Mouse (Mus musculus) embryonic facial prominence, embryonic 12.5 days (tissue): ENCODE measurements around the gene Stard10. TPM values are rescaled to one million over a fixed set of nuclear protein-coding genes. Genes with fewer than 3 reads are reported as not detected.
A peak's percentile ranks its signal among the peaks of the same experiment; 100 is the strongest.

Source experiments
- ATAC-seq: fragments of 200-750 bp; cut with Nextera tagmentation; 2 replicates; pipeline ENCODE4 v1.8.0; 2017; ENCODE audit not compliant: insufficient number of reproducible peaks, insufficient read depth, low FRiP score, low TSS enrichment
- H3K27ac ChIP-seq: fragments of 300-500 bp; sonication (generic); 2 replicates; pipeline ENCODE4 v1.5.1; 2016; ENCODE audit warnings: mild to moderate bottlenecking
- H3K27me3 ChIP-seq: fragments of 300-500 bp; sonication (generic); 2 replicates; pipeline ENCODE4 v1.6.1; 2016; ENCODE audit warnings: mild to moderate bottlenecking, moderate library complexity
- H3K36me3 ChIP-seq: fragments of 300-500 bp; sonication (generic); 2 replicates; pipeline ENCODE4 v1.6.1; 2016; ENCODE audit warnings: mild to moderate bottlenecking
- H3K4me1 ChIP-seq: fragments of 300-500 bp; sonication (generic); 2 replicates; pipeline ENCODE4 v1.6.1; 2016
- H3K4me2 ChIP-seq: fragments of 300-500 bp; sonication (generic); replicated peaks from 2 replicates; pipeline ENCODE4 v1.6.1; 2016; ENCODE audit warnings: mild to moderate bottlenecking, moderate library complexity
- H3K4me3 ChIP-seq: fragments of 300-500 bp; sonication (generic); 2 replicates; pipeline ENCODE4 v1.5.1; 2016; ENCODE audit warnings: mild to moderate bottlenecking
- H3K9ac ChIP-seq: fragments of 300-500 bp; sonication (generic); 2 replicates; pipeline ENCODE4 v1.6.1; 2016; ENCODE audit warnings: mild to moderate bottlenecking, moderate library complexity
- H3K9me3 ChIP-seq: fragments of 300-500 bp; sonication (generic); 2 replicates; pipeline ENCODE4 v1.6.1; 2016; ENCODE audit warnings: mild to moderate bottlenecking, moderate library complexity
- WGBS: fragments of 180-500 bp; shearing (Covaris S2); methylation state at CpG from one replicate; pipeline ENCODE4 v1.1.7; 2016; 5-methylcytosine and 5-hydroxymethylcytosine counted together
- polyA plus RNA-seq: library from polyadenylated mRNA; unstranded; fragments of >200 nt; fragmentation: Nextera tagmentation; extraction: Ambion mirVana; gene quantifications from 2 replicates; pipeline ENCODE4 v1.2.1, GENCODE M21; 2016

The Stard10 gene
- polyA plus RNA-seq, 1 experiment from 2014 or later: 19.4 TPM

GRCm38 (mm10) chr7:101332045-101332831 lies 15.4 kb downstream of the Stard10 start:
- no peak overlapping the region for H3K9ac ChIP-seq
- WGBS: 88% methylated on average over 5 of the region's 5 CpGs
- H3K4me2 ChIP-seq: no peak overlapping the region
- no peak for ATAC-seq
- no peaks in the 10 kb centered on the region for H3K27me3 ChIP-seq
- H3K36me3 ChIP-seq: no peaks in the 10 kb centered on the region
- H3K9me3 ChIP-seq: no peaks in the 10 kb centered on the region
- H3K4me3 ChIP-seq: no peak overlapping the region
- no peak overlapping the region for H3K27ac ChIP-seq
- 0 out of 2 replicates have a peak, but pooled peaks cover 4% of the 10 kb centered on the region for H3K4me1 ChIP-seq

- H3K9ac ChIP-seq: no peak overlapping the region
- no peaks in the 10 kb centered on the region for H3K9me3 ChIP-seq
- H3K4me3 ChIP-seq: no peak overlapping the region
- no peak overlapping the region for H3K27ac ChIP-seq
- ATAC-seq: no peak
- H3K4me1 ChIP-seq: 0 out of 2 replicates have a peak, but pooled peaks cover 4% of the 10 kb centered on the region
- 90% methylated on average over 2 of the region's 2 CpGs for WGBS
- no peaks in the 10 kb centered on the region for H3K27me3 ChIP-seq
- H3K36me3 ChIP-seq: no peaks in the 10 kb centered on the region
- no peak overlapping the region for H3K4me2 ChIP-seq
These were observed 18.3 kb downstream of the Stard10 start for GRCm38 (mm10) chr7:101335228-101335627.

- H3K9ac ChIP-seq: no peak overlapping the region
- H3K36me3 ChIP-seq: no peaks in the 10 kb centered on the region
- no peak for ATAC-seq
- no peaks in the 10 kb centered on the region for H3K4me1 ChIP-seq
- no peak overlapping the region for H3K4me2 ChIP-seq
- WGBS: 74% methylated on average over 3 of the region's 3 CpGs
- H3K27ac ChIP-seq: no peak overlapping the region
- no peaks in the 10 kb centered on the region for H3K9me3 ChIP-seq
- H3K4me3 ChIP-seq: no peak overlapping the region
- no peaks in the 10 kb centered on the region for H3K27me3 ChIP-seq
These were observed 19.8 kb downstream of the Stard10 start for GRCm38 (mm10) chr7:101336686-101337085.

- Histone ChIP-seq H3K36me3 (no peaks in the 10 kb centered on the region), H3K4me2 (no peak overlapping the region), H3K4me1 (no peaks in the 10 kb centered on the region), H3K9ac (no peak overlapping the region), H3K27me3 (no peaks in the 10 kb centered on the region), H3K27ac (no peak overlapping the region), H3K4me3 (no peak overlapping the region), H3K9me3 (no peaks in the 10 kb centered on the region)
- 77% methylated on average over 3 of the region's 3 CpGs for WGBS
- no peak for ATAC-seq
These were observed 20.5 kb downstream of the Stard10 start for GRCm38 (mm10) chr7:101337401-101337800.

GRCm38 (mm10) chr7:101341405-101341804 lies 24.5 kb downstream of the Stard10 start:
- Histone ChIP-seq H3K4me2 (no peak overlapping the region), H3K27ac (no peak overlapping the region), H3K9ac (no peak overlapping the region), H3K36me3 (no peaks in the 10 kb centered on the region), H3K4me1 (0 out of 2 replicates have a peak, but pooled peaks cover 5% of the 10 kb centered on the region), H3K4me3 (no peak overlapping the region), H3K9me3 (no peaks in the 10 kb centered on the region), H3K27me3 (no peaks in the 10 kb centered on the region)
- 52% methylated on average over 6 of the region's 6 CpGs for WGBS
- ATAC-seq: no peak

- Histone ChIP-seq H3K4me2 (no peak overlapping the region), H3K27me3 (no peaks in the 10 kb centered on the region), H3K9me3 (no peaks in the 10 kb centered on the region), H3K27ac (no peak overlapping the region), H3K4me3 (no peak overlapping the region), H3K36me3 (no peaks in the 10 kb centered on the region), H3K9ac (no peak overlapping the region), H3K4me1 (0 out of 2 replicates have a peak, but pooled peaks cover 5% of the 10 kb centered on the region)
- no peak for ATAC-seq
- 64% methylated on average over 7 of the region's 7 CpGs for WGBS
These were observed 26.2 kb downstream of the Stard10 start for GRCm38 (mm10) chr7:101343135-101343534.

GRCm38 (mm10) chr7:101344892-101345291 lies 28.0 kb downstream of the Stard10 start:
- Histone ChIP-seq H3K9me3 (no peaks in the 10 kb centered on the region), H3K4me3 (no peak overlapping the region), H3K4me2 (no peak overlapping the region), H3K9ac (no peak overlapping the region), H3K4me1 (0 out of 2 replicates have a peak, but pooled peaks cover 5% of the 10 kb centered on the region), H3K27me3 (peaks cover 15% of the 10 kb centered on the region), H3K27ac (no peak overlapping the region), H3K36me3 (no peaks in the 10 kb centered on the region)
- WGBS: 63% methylated on average over 4 of the region's 4 CpGs
- ATAC-seq: no peak

- Histone ChIP-seq H3K9me3 (no peaks in the 10 kb centered on the region), H3K4me3 (no peak overlapping the region), H3K36me3 (no peaks in the 10 kb centered on the region), H3K9ac (no peak overlapping the region), H3K27me3 (peaks cover 16% of the 10 kb centered on the region), H3K4me2 (no peak overlapping the region), H3K4me1 (0 out of 2 replicates have a peak, but pooled peaks cover 5% of the 10 kb centered on the region), H3K27ac (no peak overlapping the region)
- 54% methylated on average over 2 of the region's 2 CpGs for WGBS
- no peak for ATAC-seq
These were observed 30.1 kb downstream of the Stard10 start for GRCm38 (mm10) chr7:101346991-101347390.

GRCm38 (mm10) chr7:101347767-101348270 lies 30.9 kb downstream of the Stard10 start, which contains the start of gene Arap1:
Gene Arap1, plus strand, starts transcription at chr7:101348067.
- Histone ChIP-seq H3K9ac (peak within 1 kb of the TSS; percentile 50), H3K4me1 (0 out of 2 replicates have a peak, but pooled peaks cover 5% of the 10 kb centered on the region), H3K4me3 (peak within 1 kb of the TSS; percentile 55), H3K4me2 (peak within 1 kb of the TSS; percentile 95), H3K27me3 (peaks cover 16% of the 10 kb centered on the region), H3K9me3 (no peaks in the 10 kb centered on the region), H3K36me3 (no peaks in the 10 kb centered on the region), H3K27ac (no peak within 1 kb of the TSS)
- ATAC-seq: peak; percentile 58
- WGBS: under 1% methylated on average over 35 of the region's 35 CpGs

- H3K9me3 ChIP-seq: no peaks in the 10 kb centered on the region
- H3K4me1 ChIP-seq: 0 out of 2 replicates have a peak, but pooled peaks cover 5% of the 10 kb centered on the region
- peak overlapping the region; percentile 55 for H3K4me3 ChIP-seq
- H3K27me3 ChIP-seq: peaks cover 16% of the 10 kb centered on the region
- no peak overlapping the region for H3K27ac ChIP-seq
- H3K36me3 ChIP-seq: no peaks in the 10 kb centered on the region
- 3% methylated on average over 13 of the region's 13 CpGs for WGBS
- H3K9ac ChIP-seq: peak overlapping the region; percentile 50
- H3K4me2 ChIP-seq: peak overlapping the region; percentile 95
- no peak for ATAC-seq
These were observed 31.4 kb downstream of the Stard10 start for GRCm38 (mm10) chr7:101348312-101348711.

- Histone ChIP-seq H3K27ac (no peak overlapping the region), H3K4me2 (no peak overlapping the region)
- no peak for ATAC-seq
These were observed 33.0 kb downstream of the Stard10 start for GRCm38 (mm10) chr7:101349861-101350260.

GRCm38 (mm10) chr7:101352404-101352803 lies 35.5 kb downstream of the Stard10 start:
- no peak for ATAC-seq
- H3K4me1 ChIP-seq: peaks cover 6% of the 10 kb centered on the region; the same call in 1 of the 2 replicates
- 86% methylated on average over 4 of the region's 4 CpGs for WGBS

More at GRCm38 (mm10) chr7:101349861-101350260, 33.0 kb downstream of the Stard10 start:
- 0 out of 2 replicates have a peak, but pooled peaks cover 5% of the 10 kb centered on the region for H3K4me1 ChIP-seq
- H3K9me3 ChIP-seq: no peaks in the 10 kb centered on the region
- 8% methylated on average over 2 of the region's 2 CpGs for whole genome bisulfite sequencing
- peaks cover 16% of the 10 kb centered on the region for H3K27me3 ChIP-seq
- H3K36me3 ChIP-seq: no peaks in the 10 kb centered on the region
- H3K4me3 ChIP-seq: no peak overlapping the region
- no peak overlapping the region for H3K9ac ChIP-seq

More at GRCm38 (mm10) chr7:101352404-101352803, 35.5 kb downstream of the Stard10 start:
- Histone ChIP-seq H3K27ac (no peak overlapping the region), H3K9me3 (no peaks in the 10 kb centered on the region), H3K4me2 (no peak overlapping the region), H3K36me3 (no peaks in the 10 kb centered on the region), H3K9ac (no peak overlapping the region), H3K27me3 (peaks cover 16% of the 10 kb centered on the region), H3K4me3 (no peak overlapping the region)
